Mouse (Mus musculus) right cerebral cortex, postnatal 10 days (tissue): ENCODE measurements around the gene Timeless.
A peak's percentile ranks its signal among the peaks of the same experiment; 100 is the strongest.
"Not testable (repeated sequence)": the region's sequence is repeated elsewhere in the genome, so short reads cannot be mapped to it uniquely, and the experiment has no call there.

Experiments used
- DNase-seq, 2 experiments: peaks; one replicate each; pipeline ENCODE4 v3.0.0; 2021; ENCODE audit warnings: low spot score in 2 of 2

Gene Timeless

DNA sequence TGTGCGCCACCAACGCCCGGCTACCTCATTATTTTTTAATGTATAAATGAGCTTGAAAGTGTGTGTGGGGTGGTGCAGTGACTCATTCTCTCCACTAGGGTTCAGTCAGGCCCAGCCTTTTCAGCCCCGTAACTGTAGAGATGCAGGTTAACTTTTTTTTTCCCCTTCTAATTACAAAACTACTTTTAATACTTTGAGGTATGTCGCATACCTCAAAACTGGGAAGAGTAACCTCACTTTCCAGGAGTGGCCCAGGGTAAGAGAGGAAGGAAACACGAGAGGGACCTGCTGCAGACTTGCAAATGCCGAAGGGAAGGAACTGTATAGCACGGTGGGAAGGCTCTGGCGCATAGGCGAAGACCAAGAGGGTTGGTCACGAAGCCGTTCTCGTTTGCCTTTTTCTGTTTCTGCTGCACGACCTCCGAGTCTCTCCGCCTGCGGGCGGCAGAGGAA is 19.0 kb upstream of the Timeless start:
- peak; percentile 66 to 67 for DNase-seq

DNA sequence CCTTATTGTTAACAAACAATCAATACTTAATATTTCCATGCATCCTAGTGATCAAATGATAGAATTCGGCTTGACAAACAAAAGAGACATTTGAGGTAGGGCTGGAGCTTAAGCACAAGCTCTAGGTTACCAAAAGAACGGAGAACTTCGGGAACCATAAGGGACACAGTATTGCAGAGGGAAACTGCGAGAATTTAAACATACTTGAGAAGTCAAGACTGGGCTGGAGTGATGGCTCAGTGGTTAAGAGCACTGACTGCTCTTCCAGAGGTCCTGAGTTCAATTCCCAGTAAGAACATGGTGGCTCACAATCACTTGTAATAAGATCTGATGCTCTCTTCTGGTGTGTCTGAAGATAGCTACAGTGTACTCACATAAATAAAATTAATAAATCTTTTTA is 17.8 kb upstream of the Timeless start:
- DNase-seq = not testable (repeated sequence)

DNA sequence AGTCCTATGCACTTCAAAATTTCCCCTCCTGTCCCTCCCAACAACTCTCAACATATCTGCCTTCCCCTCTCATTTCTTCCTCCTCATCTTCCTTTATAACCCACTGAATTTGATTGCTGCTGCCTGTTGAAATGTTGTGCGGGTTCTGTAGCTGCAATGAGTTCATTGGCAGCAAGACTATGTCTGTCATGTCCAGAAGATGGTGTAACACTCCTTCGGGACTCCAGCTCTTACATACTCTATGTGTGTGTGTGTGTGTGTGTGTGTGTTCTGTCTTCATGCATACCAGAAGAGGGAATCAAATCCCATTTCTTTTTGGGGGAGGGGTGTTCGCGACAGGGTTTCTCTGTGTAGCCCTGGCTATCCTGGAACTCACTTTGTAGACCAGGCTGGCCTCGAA is 16.9 kb upstream of the Timeless start:
- no peak for DNase-seq

DNA sequence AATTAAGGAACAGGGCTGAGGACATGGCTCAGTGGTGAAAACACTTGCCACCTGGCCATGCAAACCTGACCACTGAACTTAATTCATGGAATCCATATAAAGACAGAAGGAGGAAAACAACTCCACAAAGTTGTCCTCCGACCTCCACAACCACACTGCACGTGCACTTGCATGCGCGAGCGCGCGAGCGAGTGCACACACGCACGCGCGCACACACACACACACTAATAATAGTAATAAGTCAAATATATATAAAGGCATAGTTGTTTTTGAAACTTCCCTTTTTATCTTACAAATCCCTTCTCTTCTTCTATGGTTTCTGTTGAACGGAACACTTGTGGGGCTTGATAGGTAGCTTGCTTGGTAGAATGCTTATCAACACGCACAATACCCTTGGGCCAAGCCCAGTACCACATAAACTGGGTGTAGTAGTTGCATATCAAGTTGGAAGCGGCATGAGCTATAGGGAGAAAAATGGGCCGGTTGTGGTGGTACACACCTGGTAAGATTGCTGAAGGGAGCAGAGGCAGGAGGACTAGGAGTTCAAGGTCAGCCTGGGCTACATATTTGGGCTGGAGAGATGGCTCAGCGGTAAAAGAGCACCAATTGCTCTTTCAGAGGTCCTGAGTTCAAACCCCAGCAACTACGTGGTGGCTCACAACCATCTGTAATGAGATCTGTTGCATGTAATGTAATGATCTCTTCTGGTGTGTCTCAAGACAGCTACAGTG is 13.3 kb upstream of the Timeless start:
- DNase-seq = no peak

DNA sequence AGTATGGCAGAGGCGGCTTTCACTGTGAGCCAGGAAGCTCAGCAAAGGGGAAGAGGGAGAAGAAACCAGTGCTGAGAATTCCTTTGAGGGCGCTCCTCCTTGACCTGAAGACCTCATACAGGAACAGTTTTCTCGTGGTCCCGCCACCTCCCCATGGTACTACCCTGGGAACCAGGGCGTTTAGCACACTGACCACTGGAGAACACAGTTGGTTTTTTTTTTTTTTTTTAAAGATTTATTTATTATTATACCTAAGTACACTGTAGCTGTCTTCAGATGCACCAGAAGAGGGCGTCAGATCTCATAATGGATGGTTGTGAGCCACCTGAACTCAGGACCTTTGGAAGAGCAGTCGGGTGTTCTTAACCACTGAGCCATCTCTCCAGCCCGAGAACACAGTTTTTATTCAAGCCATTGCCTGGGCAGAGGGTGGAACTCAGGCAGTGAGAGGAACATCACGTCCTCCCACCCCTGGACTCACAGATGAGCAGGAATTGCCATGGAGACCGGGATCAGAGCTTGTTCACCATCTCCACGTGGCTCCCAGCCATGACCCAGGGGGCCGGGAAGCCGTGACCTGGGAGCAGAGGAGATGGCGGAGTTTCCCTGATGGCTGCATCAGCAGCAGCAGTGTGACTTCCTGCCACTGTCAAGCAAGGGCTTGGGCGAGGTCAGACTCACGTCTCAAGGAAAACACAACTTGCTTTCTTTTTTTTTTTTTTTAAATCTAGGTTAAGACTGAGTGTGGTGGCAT is 10.2 kb upstream of the Timeless start:
- DNase-seq = no peak

DNA sequence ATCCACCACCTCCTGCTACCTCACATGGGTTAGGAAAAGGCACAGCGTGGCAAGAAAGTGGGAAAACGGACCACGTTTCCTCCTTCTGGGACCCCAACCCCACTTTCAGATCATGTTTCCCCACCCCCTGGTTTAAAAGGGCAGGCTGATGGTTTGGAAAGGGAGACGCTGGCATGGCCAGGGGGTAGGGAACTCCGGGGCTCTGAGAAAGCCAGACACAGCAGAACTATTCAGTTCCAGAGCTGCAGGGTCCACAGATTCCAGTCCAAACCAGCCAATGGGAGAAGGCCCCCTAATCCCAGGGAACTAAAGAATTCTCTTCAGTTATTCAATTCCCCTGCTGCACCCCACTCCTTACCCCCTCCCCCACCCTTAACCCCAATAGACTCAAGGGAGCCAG is 6.8 kb upstream of the Timeless start:
- DNase-seq = no peak

DNA sequence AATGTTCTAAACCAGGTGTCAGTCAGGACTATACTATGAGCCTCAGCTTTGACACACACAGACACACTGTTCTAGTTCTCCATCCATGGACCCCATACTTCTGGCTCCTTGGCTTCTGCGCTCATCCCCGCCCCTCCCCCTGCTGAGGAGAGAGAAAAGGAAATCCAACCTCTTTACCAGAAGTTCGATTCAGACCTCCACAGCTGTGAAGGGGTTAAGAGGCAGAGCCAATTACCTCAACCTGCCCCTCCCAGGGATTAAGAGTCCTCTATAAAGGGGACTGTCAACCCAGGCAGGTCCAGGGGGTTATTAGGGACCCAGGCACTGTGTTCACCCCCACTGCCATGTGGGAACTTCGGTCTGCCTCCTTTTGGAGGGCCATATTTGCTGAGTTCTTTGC is 6.3 kb upstream of the Timeless start, which contains the start of gene Mip:
Gene Mip, plus strand, starts transcription at position 301 of the 400 bp plus-strand sequence.
- no peak for DNase-seq

DNA sequence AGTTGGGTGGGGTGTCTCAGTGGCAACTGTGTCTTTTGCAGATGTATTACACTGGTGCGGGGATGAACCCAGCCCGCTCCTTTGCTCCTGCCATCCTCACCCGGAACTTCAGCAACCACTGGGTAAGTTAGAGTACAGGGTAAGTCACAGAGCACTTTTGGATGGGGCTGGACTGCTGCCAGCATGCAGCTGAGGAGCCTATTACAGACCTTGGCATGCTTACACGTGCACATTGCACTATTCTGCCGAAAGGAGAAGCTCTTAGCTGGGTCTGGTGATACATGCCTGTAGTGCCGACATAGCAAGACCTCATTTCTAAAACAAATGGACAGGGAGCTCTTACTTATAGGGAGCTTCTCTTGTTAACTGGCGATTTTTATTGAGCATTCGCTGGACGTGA is 4.3 kb upstream of the Timeless start:
- no peak for DNase-seq

DNA sequence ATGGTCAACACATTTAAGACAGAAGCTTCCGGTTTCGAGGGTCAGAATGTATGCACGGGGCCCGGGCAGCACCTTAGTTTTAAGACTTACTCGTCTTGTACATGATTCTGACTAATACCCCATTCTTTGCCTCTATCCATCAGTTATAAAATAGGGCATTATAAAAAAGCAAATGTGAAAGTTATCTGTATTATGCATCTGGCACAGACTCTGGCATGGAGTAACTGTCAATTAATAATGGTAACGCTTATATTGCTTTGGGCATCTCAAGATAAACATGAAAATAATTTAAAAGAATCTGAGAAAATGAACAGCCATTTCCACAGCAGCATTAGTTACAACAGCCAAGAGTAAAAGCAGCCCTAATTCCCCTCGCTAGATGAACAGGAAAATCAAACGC is 3.9 kb upstream of the Timeless start:
- no peak for DNase-seq

DNA sequence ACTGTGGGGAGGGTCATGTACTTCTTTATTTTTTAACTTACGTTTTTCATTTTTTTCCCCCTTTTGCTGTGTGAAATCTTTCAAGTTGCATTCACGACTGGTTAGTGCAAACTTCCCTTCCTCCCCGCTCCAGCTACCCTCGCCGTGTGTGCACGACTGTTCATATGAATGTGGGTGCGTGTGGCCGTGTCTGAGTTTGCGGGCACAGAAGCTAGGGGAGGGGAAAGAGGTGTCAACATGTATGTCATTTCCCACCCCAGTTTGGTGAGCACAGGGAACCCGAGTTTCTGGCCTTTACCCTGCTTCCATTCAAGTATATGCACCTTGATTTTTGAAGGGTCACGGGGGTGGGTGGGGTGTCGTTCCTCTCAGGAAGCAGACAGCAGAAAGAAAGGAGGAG is 1.3 kb upstream of the Timeless start:
- no peak for DNase-seq

DNA sequence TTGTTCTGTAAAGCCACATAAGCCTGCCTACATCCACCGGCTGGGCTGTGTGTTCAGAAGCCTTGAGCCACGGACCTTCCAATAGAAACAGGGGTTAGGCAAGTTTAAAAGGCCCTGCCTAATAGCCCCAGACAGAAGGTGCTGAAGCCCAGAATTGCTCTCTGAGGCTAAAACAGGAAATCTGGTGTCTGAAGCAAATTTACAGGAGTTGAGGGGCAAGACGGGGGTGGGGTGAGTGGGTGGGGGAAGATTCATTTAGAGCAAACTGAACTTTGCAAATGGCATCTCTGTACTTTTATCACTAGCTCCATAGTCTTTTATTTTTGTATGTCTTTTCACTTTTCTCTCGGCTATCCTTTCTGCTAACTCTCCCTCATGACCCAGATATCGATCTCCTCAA is 719 bp upstream of the Timeless start:
- DNase-seq = no peak

DNA sequence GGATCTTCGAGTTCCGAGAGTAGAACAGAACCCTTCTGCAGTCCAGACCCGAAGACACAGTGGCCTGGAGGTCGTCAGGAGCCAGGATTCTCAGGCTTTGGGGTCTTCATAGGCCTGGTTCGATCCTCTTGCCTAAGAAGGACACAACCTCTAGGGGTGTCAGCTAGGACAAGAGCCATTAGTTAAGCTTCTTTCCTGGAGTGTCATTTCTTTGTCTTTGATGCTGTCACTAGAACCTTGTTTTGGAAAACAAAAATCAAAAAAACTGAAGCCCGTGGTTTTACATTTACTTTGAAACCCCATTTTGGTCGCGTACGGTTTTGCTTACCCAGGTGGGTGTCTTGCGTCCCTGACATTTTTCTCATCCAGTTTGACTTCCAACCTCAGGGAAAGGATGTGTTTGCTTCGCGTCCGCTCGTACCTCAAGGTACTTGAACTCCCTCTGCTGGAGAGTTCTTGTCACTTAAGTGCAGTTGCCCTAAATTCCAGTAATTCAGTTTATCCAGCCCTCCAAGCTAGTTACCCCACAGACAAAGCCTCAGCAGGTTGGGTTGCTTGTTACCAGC is 638 bp downstream of the Timeless start:
- peak; percentile 66 to 68 for DNase-seq

DNA sequence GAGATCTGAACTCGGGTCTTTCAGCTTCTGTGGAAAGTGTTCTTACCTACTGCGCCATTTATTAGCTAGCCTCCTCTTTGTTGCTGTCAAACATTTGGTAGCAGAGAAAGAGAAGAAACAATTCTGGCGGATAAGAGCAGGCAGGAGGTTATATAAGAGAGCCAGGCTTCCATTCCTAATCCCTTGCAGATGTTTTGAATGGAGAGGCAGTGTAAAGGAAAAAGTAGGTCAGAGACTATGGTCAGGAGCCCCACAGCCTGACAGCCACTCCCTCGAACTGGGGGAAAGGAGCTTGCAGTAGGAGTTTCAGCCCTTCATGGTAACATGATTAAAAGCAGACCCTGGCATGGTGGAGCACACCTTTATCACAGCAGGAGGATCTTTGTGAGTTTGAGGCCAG is 4.5 kb downstream of the Timeless start:
- DNase-seq = no peak

DNA sequence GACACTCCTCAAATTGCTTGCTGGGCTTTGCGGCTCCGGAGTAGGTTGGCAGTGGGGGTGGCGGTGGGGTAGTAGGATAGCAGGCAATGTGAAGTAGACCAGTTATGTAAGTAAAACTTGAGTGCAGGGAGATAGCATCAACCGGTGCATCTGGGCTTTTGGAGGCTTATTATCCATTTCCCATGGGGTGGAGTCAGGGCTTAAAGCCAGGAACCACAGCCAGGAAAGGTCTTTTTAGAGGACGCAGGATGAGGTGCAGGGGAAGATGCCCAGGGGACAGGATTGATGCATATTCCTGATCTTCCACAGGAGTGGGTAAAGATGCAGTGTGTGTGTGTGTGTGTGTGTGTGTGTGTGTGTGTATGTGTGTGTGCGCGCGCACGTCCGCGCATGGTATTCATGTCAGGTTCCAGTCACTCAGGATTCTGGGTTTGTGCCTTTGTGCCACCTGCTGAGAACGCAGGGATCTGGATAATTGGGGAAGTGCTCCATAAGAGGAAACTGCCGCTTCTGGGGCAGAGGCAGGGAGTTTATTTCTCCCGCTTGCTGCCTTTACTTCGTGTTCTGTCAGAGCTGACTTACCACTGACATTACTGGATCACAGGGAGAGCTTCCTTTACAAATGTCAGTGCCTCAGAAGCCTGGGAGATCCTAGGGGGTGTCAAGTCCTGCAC is 6.1 kb downstream of the Timeless start:
- DNase-seq = no peak

DNA sequence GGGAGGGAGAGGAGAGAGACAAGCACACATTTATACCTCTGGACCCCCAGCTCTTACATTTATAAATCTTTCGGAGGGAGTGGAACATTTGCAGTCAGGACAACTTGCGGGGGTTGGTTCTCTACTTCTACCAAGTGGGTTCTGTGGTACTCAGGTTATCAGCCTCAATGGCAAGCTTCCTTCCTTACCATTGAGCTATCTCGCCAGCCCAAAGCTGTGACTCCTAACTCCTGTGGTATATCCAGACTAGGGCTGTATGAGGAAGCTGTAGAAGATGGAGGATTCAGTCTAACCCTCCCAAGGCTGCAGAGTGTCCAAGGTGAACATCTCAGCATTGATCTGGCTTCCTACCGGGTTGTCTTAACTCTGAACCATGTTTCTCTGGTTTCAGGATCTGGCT is 7.3 kb downstream of the Timeless start:
- no peak for DNase-seq

DNA sequence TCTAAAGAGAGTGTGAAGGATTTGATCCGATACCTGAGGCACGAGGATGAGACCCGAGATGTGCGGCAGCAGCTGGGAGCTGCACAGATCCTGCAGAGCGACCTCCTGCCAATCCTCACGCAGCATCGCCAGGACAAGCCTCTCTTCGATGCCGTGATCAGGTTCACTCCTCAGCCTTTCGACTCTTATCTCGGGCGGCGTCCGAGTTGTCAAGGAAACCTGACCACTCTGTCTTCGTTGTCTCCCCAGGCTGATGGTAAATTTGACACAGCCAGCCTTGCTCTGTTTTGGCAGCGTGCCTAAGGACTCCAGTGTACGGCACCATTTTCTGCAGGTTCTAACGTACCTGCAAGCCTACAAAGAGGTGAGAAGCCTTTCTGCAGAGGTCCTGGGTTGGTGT is 8.3 kb downstream of the Timeless start:
- no peak for DNase-seq

DNA sequence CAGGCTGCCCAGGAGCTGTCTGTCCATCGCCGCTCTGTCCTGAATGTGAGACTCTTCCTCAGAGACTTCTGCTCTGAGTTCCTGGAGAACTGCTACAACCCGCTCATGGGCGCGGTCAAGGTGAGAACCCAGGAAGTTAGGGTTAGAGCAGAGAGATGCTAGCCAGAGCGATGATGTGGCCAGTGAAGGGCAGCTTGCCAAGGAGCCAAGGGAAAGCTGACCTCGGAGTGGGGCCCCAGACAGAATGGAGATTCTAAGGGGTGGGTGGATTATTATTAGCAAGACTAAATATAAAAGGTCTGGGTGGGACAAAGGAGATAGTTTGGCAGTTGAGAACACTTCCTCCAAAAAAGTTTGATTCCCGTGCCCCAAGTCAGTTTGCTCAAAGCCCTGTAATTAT is 11.4 kb downstream of the Timeless start:
- no peak for DNase-seq

DNA sequence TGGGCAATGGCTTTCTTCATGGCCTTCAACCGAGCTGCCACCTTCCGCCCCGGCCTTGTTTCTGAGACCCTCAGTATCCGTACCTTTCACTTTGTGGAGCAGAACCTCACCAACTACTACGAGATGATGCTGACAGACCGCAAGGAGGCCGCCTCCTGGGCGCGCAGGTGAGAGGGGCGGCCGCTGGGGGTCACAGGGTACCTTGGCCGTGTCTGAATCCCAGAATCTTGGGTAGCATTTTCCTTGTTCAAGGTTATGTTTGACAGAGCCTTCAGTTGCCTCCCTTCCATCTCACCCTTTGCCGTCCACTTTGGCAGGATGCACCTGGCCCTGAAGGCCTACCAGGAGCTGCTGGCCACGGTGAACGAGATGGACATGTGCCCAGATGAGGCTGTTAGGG is 12.3 kb downstream of the Timeless start:
- no peak for DNase-seq

DNA sequence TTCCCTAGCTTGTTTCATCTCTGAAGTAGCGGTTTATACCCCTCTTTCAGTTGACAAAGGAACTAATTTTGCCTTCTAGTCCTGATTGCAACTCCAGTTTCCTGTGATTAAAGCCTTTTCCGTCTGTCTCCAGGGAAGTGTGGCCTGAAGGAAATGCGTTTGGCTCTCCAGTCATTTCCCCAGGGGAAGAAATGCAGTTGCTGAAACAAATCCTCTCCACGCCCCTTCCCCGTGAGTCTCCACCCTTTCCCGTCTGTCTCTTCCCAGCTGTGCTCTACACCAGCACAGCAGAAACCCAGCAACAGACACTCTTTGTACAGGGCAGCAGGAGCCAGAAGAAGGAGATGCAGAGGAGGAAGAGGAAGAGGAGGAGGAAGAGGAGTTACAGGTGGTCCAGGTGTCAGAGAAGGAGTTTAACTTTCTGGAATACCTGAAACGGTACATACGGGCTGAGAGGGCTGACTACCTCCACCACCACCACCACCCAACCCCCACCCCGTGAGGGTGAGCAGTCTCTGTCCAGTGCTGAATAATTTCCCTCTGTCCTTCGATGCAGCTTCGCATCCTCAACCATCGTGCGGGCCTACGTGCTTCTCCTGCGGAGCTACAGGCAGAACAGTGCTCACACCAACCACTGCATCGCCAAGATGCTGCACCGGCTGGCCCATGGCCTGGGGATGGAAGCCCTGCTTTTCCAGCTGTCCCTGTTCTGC is 15.3 kb downstream of the Timeless start:
- DNase-seq = no peak

DNA sequence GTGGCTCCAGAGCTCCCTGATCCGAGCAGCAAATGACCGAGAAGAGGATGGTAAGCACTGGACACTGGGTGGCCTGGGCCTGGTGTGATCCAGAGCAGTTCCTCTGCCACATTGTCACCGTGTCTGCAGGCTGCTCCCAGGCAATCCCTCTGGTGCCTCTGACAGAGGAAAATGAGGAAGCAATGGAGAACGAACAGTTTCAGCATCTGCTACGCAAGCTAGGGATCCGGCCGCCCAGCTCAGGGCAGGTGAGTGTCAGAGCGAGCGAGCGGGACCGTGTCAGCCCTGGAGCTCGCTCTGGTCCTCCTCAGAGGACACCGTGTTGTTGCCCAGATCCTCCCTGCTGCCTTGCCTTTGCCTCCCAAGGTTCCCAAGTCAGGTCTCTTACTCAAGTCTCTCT is 18.7 kb downstream of the Timeless start:
- DNase-seq = no peak

DNA sequence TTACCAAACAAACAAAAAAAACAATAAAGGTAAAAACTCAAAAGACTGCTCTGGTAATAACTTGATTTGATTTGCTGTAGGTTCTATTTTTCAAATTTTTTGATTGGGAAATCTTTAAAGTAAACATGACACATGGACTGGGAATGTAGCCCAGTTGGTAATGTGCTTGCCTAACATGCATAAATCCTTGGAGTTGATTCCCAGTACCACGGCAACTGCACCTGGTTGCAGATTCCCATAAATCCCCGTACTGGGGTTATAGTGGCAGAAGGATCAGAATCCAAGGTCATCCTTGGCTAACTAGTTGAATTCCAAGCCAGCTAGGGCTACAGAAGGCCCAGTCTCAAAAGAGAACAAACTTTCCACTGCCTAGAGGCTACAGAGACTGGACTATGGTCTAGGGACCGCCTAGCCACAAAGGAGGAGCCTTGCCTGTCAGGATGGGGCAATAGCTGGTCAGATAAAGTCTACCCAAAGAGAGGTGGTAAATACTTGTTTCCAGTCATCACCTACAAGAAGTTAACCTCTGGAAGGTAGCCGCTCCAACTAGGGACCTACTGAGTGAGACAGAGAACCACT is 21.9 kb downstream of the Timeless start, which contains the start of gene Apon:
Gene Apon, plus strand, starts transcription at position 420 of the 579 bp plus-strand sequence.
- no peak for DNase-seq
